Mouse (Mus musculus) heart, embryonic 16.5 days (tissue): ENCODE measurements around the gene Nudt2. TPM values are rescaled to one million over a fixed set of nuclear protein-coding genes. Genes with fewer than 3 reads are reported as not detected.

Experiments
- ATAC-seq: fragments of 200-750 bp; cut with Nextera tagmentation; replicated peaks from 2 replicates; pipeline ENCODE4 v1.8.0; 2017; ENCODE audit warnings: moderate number of reproducible peaks; ENCODE audit not compliant: insufficient read depth, low FRiP score; ENCODE audit errors: extremely low read depth
- H3K27ac ChIP-seq: fragments of 300-500 bp; sonication (generic); 2 replicates; pipeline ENCODE4 v1.5.1; 2014; ENCODE audit warnings: mild to moderate bottlenecking, low read length, control low read depth, moderate library complexity
- H3K27me3 ChIP-seq: fragments of 300-500 bp; sonication (generic); 2 replicates; pipeline ENCODE4 v1.6.1; 2014; ENCODE audit warnings: low read length, mixed read lengths; ENCODE audit not compliant: control insufficient read depth, insufficient read depth
- H3K36me3 ChIP-seq: fragments of 300-500 bp; sonication (generic); 2 replicates; pipeline ENCODE4 v1.6.1; 2014; ENCODE audit not compliant: control insufficient read depth, insufficient read depth
- H3K4me1 ChIP-seq: fragments of 300-500 bp; sonication (generic); 2 replicates; pipeline ENCODE4 v1.6.1; 2014; ENCODE audit warnings: low read length, mixed read lengths; ENCODE audit not compliant: control insufficient read depth, insufficient read depth
- H3K4me2 ChIP-seq: fragments of 300-500 bp; sonication (generic); 2 replicates; pipeline ENCODE4 v1.6.1; 2014; ENCODE audit warnings: low read depth, mild to moderate bottlenecking, control low read depth, low read length
- H3K4me3 ChIP-seq: fragments of 300-500 bp; sonication (generic); 2 replicates; pipeline ENCODE4 v1.5.1; 2014; ENCODE audit warnings: mild to moderate bottlenecking, control low read depth, low read length
- H3K9ac ChIP-seq: fragments of 300-500 bp; sonication (generic); 2 replicates; pipeline ENCODE4 v1.6.1; 2014; ENCODE audit warnings: low read length, control low read depth
- H3K9me3 ChIP-seq: fragments of 300-500 bp; sonication (generic); replicated peaks from 2 replicates; pipeline ENCODE4 v1.6.1; 2016; ENCODE audit warnings: low read length; ENCODE audit not compliant: control insufficient read depth
- WGBS: fragments of 180-500 bp; shearing (Covaris S2); extraction: QIAGEN DNeasy Blood & Tissue Kit; methylation state at CpG from one replicate; pipeline ENCODE4 v1.1.7; 2014; 5-methylcytosine and 5-hydroxymethylcytosine counted together
- polyA plus RNA-seq: library from polyadenylated mRNA; unstranded; fragments of >200 nt; fragmentation: Nextera tagmentation; extraction: Ambion mirVana; gene quantifications from 2 replicates; pipeline ENCODE4 v1.2.1, GENCODE M21; 2015

The Nudt2 gene
- polyA plus RNA-seq, 1 experiment from 2014 or later = 41.7 TPM

DNA sequence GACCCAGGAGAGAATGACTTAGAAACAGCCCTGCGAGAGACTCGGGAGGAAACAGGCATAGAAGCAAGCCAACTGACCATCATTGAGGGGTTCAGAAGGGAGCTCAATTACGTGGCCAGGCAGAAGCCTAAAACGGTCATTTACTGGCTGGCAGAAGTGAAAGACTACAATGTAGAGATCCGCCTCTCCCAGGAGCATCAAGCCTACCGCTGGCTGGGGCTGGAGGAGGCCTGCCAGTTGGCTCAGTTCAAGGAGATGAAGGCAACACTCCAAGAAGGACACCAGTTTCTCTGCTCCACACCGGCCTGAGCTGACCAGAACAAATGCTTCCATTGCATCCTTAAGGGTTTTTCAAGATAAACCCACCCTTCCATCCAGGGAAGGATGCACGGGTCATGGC, 15.3 kb downstream of the Nudt2 start:
- peak overlapping the region; percentile 16; the same call in 1 of the 2 replicates for H3K27ac ChIP-seq
- peaks cover 3% of the 10 kb centered on the region; the same call in 1 of the 2 replicates for H3K36me3 ChIP-seq
- H3K4me2 ChIP-seq = no peak overlapping the region
- 0 out of 2 replicates have a peak, but pooled peaks have one; percentile 15 for ATAC-seq
- no peak overlapping the region for H3K4me3 ChIP-seq
- H3K27me3 ChIP-seq = no peaks in the 10 kb centered on the region
- no peaks in the 10 kb centered on the region for H3K9me3 ChIP-seq
- no peak overlapping the region for H3K9ac ChIP-seq
- H3K4me1 ChIP-seq = peaks cover 7% of the 10 kb centered on the region; the same call in 1 of the 2 replicates
- WGBS = 70% methylated on average over 8 of the region's 8 CpGs

- peak overlapping the region; percentile 47 for H3K27ac ChIP-seq
- peaks cover 3% of the 10 kb centered on the region; the same call in 1 of the 2 replicates for H3K36me3 ChIP-seq
- WGBS = 36% methylated on average over 6 of the region's 6 CpGs
- no peaks in the 10 kb centered on the region for H3K27me3 ChIP-seq
- H3K4me3 ChIP-seq = no peak overlapping the region
- peaks cover 7% of the 10 kb centered on the region; the same call in 1 of the 2 replicates for H3K4me1 ChIP-seq
- ATAC-seq = peak; percentile 59
- peaks cover 3% of the 10 kb centered on the region; the same call in 1 of the 2 replicates for H3K9me3 ChIP-seq
- H3K9ac ChIP-seq = no peak overlapping the region
- no peak overlapping the region for H3K4me2 ChIP-seq
Observed at GRCm38 (mm10) chr4:41481601-41482017, 16.7 kb downstream of the Nudt2 start.

- ATAC-seq = no peak
- peaks cover 20% of the 10 kb centered on the region for H3K27me3 ChIP-seq
- H3K4me2 ChIP-seq = no peak overlapping the region
- no peaks in the 10 kb centered on the region for H3K9me3 ChIP-seq
- 76% methylated on average over 7 of the region's 7 CpGs for WGBS
- no peaks in the 10 kb centered on the region for H3K36me3 ChIP-seq
- no peak overlapping the region for H3K4me3 ChIP-seq
- H3K9ac ChIP-seq = no peak overlapping the region
- no peak overlapping the region for H3K27ac ChIP-seq
- H3K4me1 ChIP-seq = peaks cover 11% of the 10 kb centered on the region
Observed at GRCm38 (mm10) chr4:41492951-41493350, 28.0 kb downstream of the Nudt2 start.

GRCm38 (mm10) chr4:41493464-41494116, 28.6 kb downstream of the Nudt2 start:
- no peak overlapping the region for H3K4me3 ChIP-seq
- peaks cover 14% of the 10 kb centered on the region for H3K4me1 ChIP-seq
- H3K9ac ChIP-seq = no peak overlapping the region
- H3K27ac ChIP-seq = no peak overlapping the region
- WGBS = 69% methylated on average over 3 of the region's 3 CpGs
- no peak overlapping the region for H3K4me2 ChIP-seq
- no peaks in the 10 kb centered on the region for H3K36me3 ChIP-seq
- peaks cover 26% of the 10 kb centered on the region for H3K27me3 ChIP-seq
- ATAC-seq = no peak
- H3K9me3 ChIP-seq = no peaks in the 10 kb centered on the region

DNA sequence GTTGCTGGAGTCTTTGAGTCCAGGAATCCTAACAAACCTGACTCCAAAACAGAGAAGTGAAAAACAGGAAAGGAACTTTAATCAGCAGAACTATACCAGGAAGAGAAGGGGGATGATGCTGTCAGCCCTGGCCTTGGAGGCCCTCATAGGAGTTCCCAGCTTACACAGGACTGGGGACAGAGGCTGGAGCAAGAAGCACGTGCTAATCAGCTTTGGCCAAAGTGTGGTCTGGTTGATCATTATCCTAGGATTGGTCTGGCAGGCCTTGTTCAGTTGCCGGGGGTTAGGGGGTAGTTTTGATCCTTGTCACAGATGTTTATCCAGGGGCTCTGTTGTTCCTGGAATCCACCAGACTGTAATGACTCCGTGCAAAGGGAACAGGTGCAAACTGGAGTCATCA, 29.4 kb downstream of the Nudt2 start:
- Histone ChIP-seq H3K4me2 (no peak overlapping the region), H3K27ac (no peak overlapping the region), H3K9ac (no peak overlapping the region), H3K9me3 (no peaks in the 10 kb centered on the region), H3K36me3 (no peaks in the 10 kb centered on the region), H3K4me1 (peaks cover 21% of the 10 kb centered on the region), H3K27me3 (peaks cover 34% of the 10 kb centered on the region), H3K4me3 (no peak overlapping the region)
- ATAC-seq = no peak
- WGBS = 43% methylated on average over 3 of the region's 3 CpGs

DNA sequence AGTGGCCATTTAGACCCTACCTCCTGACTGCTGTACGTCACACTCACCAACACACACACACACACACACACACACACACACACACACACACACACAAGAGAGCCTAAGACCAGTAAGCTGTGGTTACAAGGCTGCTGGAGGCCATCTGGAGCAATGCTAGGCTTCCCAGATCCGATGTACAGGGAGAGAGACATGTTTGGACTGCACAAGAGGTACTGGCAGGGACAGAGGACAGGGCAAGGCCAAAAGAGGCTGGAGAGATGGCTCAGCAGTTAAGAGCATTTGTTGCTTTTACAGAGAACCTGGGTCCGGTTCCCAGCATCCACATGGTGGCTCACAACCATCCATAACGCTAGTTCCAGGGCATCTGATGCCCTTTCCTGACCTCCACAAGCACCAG, 30.1 kb downstream of the Nudt2 start:
- ATAC-seq = no peak

GRCm38 (mm10) chr4:41495850-41496249, 30.9 kb downstream of the Nudt2 start:
- Histone ChIP-seq H3K36me3 (no peaks in the 10 kb centered on the region), H3K9me3 (no peaks in the 10 kb centered on the region), H3K9ac (no peak overlapping the region), H3K27me3 (peaks cover 49% of the 10 kb centered on the region), H3K4me2 (no peak overlapping the region), H3K27ac (no peak overlapping the region), H3K4me3 (no peak overlapping the region), H3K4me1 (peaks cover 21% of the 10 kb centered on the region)
- ATAC-seq = peak; percentile 63; the same call in 1 of the 2 replicates
- WGBS = 63% methylated on average over 11 of the region's 11 CpGs

More for the DNA sequence above, 30.1 kb downstream of the Nudt2 start:
- 83% methylated on average over 4 of the region's 4 CpGs for WGBS
- Histone ChIP-seq H3K27me3 (peaks cover 41% of the 10 kb centered on the region), H3K4me2 (no peak overlapping the region), H3K9me3 (no peaks in the 10 kb centered on the region), H3K36me3 (no peaks in the 10 kb centered on the region), H3K27ac (no peak overlapping the region), H3K9ac (no peak overlapping the region), H3K4me3 (no peak overlapping the region), H3K4me1 (peaks cover 21% of the 10 kb centered on the region)

DNA sequence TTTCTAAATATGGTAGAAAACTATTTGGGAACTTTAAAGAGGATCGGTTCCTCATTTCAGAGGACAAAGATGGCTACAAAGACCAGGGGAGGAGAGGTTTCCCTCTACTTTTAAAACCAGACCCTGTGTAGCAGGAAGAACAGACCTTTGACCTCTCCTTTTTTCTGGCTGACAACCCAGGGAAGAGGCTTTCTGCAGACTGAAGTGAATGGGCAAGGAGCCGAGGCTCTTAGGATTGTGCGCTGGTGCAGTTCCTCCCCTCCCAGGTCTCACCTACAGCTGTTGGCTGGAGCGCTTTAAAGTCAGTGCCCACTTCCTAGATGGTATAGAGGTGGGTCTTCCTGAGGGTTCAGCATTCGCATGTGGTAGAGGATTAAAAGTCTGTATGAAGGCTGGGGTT, 32.1 kb downstream of the Nudt2 start:
- Histone ChIP-seq H3K4me2 (no peak overlapping the region), H3K27me3 (peaks cover 60% of the 10 kb centered on the region), H3K4me1 (peaks cover 21% of the 10 kb centered on the region), H3K9me3 (no peaks in the 10 kb centered on the region), H3K4me3 (peak overlapping the region; percentile 34; the same call in 1 of the 2 replicates), H3K27ac (no peak overlapping the region), H3K9ac (no peak overlapping the region), H3K36me3 (no peaks in the 10 kb centered on the region)
- ATAC-seq = no peak
- WGBS = 60% methylated on average over 5 of the region's 5 CpGs

DNA sequence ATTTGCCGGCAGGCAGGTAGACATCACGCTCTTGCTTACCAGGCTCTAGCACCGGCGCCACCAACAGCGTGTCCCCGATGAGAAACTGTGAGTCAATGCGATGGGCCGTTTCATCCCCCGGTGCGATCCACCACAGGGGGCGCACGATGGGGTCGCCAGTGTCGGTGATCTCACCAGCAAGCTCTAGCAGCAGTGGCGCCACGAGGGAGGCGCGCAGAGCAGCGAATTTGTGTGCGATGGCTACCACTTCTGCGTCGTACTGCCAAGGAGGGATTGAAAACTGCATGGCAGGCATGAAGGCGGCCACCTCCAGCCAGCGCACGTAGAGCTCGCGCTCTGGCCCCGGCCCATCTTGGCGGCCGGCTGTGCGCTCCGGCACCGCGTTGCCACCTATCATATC, 32.6 kb downstream of the Nudt2 start:
- H3K4me2 ChIP-seq = peak overlapping the region; percentile 58
- no peaks in the 10 kb centered on the region for H3K36me3 ChIP-seq
- no peak for ATAC-seq
- H3K27ac ChIP-seq = no peak overlapping the region
- H3K9me3 ChIP-seq = no peaks in the 10 kb centered on the region
- WGBS = 8% methylated on average over 34 of the region's 34 CpGs
- H3K9ac ChIP-seq = no peak overlapping the region
- H3K27me3 ChIP-seq = peaks cover 60% of the 10 kb centered on the region
- H3K4me3 ChIP-seq = peak overlapping the region; percentile 34
- peaks cover 24% of the 10 kb centered on the region for H3K4me1 ChIP-seq
